Mouse (Mus musculus) ZHBTc4 (cell line): Measurements from ENCODE around the gene Nkx1-1.

Source experiments
- DNase-seq: peaks from one replicate; pipeline ENCODE4 v3.0.0-alpha.2; 2011; ENCODE audit warnings: low read depth, low spot score

Gene Nkx1-1

DNA sequence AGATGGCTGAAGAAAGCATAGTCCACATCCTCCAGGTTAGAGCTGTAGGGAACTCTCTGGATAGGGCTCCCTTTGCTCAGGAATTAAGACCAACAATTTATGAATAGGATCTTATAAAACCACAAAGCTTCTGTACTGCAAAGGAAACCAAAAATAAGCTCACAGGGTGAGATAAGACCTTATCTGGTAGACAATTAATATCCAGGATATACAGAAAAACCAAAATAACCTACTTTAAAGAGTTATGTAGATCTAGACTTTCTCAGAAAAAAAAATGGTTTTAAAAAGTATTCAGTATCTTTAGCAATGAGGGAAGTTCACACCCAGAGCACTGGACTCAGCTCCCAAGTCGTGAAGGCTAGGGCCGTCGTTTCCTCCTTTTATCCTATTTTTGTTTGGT, 13.5 kb downstream of the Nkx1-1 start:
- no peak for DNase-seq

DNA sequence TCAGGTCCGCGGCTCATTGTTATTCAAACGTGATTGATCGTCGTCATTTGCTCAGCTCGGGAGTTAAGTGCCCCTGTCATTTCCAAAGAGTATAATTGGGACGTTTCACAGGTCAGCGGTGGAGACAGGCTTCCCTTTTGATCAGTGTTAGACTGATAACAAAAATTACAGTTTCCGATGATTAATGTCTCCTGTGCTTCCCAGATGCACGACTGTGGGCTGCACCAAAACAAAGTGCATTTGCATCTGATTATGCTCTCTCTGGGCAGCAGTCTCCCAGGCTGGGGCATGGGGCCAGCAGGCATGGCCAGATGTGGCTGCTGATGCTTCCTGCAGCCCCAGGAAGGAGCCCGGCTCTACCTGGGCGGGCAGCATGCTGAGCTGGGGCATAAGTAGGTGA, 33.0 kb downstream of the Nkx1-1 start:
- DNase-seq, result no peak

DNA sequence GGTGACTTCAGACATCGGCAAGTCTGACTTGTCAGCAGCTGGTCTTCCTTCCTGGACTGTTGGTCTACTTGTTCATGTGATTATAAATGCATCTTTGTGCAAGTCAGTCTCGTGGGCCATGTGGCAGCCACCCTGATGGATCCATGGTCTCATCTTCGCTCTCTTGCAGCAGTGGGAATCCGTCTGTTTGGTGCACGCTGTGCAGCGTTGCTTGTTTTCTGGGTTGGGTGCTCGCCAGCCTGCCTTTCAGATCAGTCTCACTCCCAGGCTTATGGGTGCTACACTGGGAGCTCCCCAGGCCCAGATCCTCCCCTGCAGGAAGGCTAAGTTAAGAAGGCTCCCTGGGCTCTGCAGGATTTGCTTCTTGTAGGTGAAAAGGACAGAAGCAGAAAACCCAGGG, 36.9 kb downstream of the Nkx1-1 start:
- DNase-seq, result no peak

DNA sequence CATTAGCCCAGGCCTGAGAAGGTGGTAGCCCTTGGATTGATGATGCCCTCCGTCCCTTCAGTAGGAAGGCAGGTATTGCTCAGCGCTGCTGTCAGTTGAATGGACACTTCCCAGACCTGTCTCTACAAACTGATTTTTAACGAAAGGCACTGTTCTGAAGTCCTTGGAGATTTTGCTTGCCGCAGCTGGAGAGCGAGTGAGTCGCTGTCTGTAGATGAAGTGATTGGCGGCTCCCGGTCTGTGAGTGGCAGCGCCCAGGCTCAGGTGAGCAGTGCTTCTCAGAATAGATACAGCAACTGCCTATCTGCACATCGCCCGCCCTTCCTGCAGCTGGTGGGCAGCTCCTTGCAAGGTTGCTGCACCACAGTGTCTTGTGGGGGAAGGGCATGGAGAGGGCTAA, 38.1 kb downstream of the Nkx1-1 start:
- DNase-seq, result no peak

DNA sequence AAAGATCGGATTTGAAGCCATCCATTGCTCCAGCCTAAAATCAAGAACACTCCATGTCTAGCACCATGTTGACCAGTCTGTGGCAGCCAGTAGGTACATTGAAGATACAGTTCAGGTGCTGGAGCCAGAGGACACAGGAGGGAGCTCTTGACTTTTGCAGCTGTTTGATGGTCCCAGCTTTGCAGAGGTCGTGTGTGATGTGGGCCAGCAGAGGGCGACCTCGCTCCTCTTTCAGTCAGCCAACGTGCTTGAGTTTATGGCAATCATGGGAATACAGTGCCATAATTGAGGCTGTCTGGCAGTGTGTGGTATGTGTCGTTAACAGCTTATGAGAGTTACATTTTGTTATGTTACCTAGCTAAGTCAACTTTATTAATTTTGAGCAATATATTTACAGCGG, 40.0 kb downstream of the Nkx1-1 start:
- peak; percentile 82 for DNase-seq

DNA sequence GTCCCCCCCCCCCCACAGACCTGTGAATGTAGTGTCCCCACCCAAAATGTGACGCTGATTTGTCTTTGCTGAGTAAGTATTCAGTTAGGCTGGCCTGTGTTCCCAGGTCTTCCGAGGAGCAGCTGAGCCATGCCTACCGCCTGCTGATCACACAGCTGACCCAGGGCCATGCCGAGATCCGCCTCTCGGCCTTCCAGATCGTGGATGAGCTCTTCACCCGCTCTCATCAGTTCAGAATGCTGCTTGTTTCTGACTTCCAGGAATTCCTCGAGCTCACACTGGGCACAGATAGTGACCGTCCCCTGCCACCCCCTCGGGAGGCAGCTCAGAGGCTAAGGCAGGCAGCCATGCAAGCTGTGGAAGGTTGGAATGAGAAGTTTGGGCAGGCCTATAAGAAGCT, 46.2 kb downstream of the Nkx1-1 start:
- DNase-seq, result no peak
